In the genomic region with DNA sequence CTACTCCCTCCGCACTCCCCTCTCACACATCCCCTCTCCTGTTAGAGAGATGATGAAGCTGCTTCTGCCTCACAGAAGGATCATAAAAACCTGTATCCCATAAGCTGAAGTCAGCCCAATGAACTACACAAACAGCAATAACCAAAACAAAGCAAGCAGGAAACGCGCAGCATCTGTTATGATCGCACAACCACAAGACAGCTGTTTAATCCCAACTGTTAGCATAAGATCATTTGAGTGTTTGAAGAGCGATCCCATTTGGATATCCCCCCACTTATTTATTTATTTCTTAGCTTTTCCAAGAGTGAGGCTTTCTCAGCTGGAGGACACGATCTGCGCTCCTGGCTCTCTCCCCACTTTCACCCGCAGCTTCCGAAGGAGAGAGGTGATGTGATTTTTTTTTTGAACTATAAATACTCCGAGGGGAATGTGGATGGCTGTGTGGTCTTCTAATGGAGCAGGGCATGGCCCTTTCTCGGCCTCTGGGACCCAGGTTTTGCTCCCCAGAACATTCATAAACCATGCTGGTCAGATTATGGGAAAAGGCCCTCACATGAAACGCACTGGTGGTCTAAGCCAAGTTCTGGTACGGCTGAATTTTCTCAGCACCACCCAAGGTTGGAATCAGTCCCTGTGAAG, we compare ENCODE assay signal across 19 mouse cellular contexts. TPM values are rescaled to one million over a fixed set of nuclear protein-coding genes. Genes with fewer than 3 reads are reported as not detected.
DNase-seq lines count a peak whose midpoint lies in the region; ATAC-seq and TF ChIP-seq lines count a peak whose summit lies in the region.
"Had no signal": no experiment of that assay in that cellular context is flagged by ENCODE, and none has a peak within 500 bp of the region (broad histone marks: within the 10 kb centered on the region; RNA-seq: fewer than 3 reads in every experiment).

No protein-coding gene starts in this region.

- H3K4me3 ChIP-seq in heart, embryonic 15.5 days, result no peak overlapping the region
- H3K4me3 ChIP-seq in stomach, embryonic 14.5 days (ENCODE audit: low read depth, low read length), result no peak overlapping the region
- H3K4me3 ChIP-seq in stomach, postnatal 0 days (ENCODE audit: low read depth, low read length), result no peak overlapping the region
- no peak overlapping the region for H3K4me3 ChIP-seq in lung, embryonic 16.5 days (ENCODE audit: low read length)
- no peak overlapping the region for H3K4me3 ChIP-seq in forebrain, embryonic 14.5 days (ENCODE audit: low read depth, low read length)
- H3K4me3 ChIP-seq: forebrain, embryonic 12.5 days; hindbrain, embryonic 15.5 days; liver, embryonic 15.5 days; midbrain, embryonic 13.5 days had no signal

- no peak for TF ChIP-seq EP300 in stomach, postnatal 0 days (optimal IDR thresholded peaks at IDR 0.05)

- H3K4me1 ChIP-seq in heart, embryonic 15.5 days (replicated peaks), result peaks cover 6% of the 10 kb centered on the region; the same call in 1 of the 2 replicates
- H3K4me1 ChIP-seq in stomach, embryonic 14.5 days (ENCODE audit: control insufficient read depth, insufficient read depth, low read length), result 0 out of 2 replicates have a peak, but pooled peaks cover under 1% of the 10 kb centered on the region
- no peaks in the 10 kb centered on the region for H3K4me1 ChIP-seq in stomach, postnatal 0 days (replicated peaks; ENCODE audit: control insufficient read depth, insufficient read depth)
- H3K4me1 ChIP-seq in lung, embryonic 16.5 days (replicated peaks; ENCODE audit: control insufficient read depth, insufficient read depth, low read length), result peaks cover 10% of the 10 kb centered on the region
- H3K4me1 ChIP-seq in forebrain, embryonic 14.5 days (ENCODE audit: control insufficient read depth, insufficient read depth, low read length), result no peaks in the 10 kb centered on the region
- H3K4me1 ChIP-seq: forebrain, embryonic 12.5 days; hindbrain, embryonic 15.5 days; liver, embryonic 15.5 days; midbrain, embryonic 13.5 days had no signal

- TF ChIP-seq CTCF in stomach, postnatal 0 days (IDR thresholded peaks at IDR 0.05; ENCODE audit: low read depth), result no peak

- H3K36me3 ChIP-seq in heart, embryonic 15.5 days, result no peaks in the 10 kb centered on the region
- no peaks in the 10 kb centered on the region for H3K36me3 ChIP-seq in stomach, embryonic 14.5 days (ENCODE audit: control insufficient read depth, insufficient read depth, low read length)
- H3K36me3 ChIP-seq in stomach, postnatal 0 days (ENCODE audit: control insufficient read depth, insufficient read depth, low read length), result no peaks in the 10 kb centered on the region
- no peaks in the 10 kb centered on the region for H3K36me3 ChIP-seq in lung, embryonic 16.5 days (ENCODE audit: control insufficient read depth, insufficient read depth, low read length)
- no peaks in the 10 kb centered on the region for H3K36me3 ChIP-seq in forebrain, embryonic 14.5 days (ENCODE audit: control insufficient read depth, insufficient read depth, low read length)
- H3K36me3 ChIP-seq: forebrain, embryonic 12.5 days; hindbrain, embryonic 15.5 days; liver, embryonic 15.5 days; midbrain, embryonic 13.5 days had no signal

- WGBS in heart, embryonic 15.5 days, result 64% methylated on average over 13 of the region's 13 CpGs
- 50% methylated on average over 13 of the region's 13 CpGs for WGBS in stomach, embryonic 14.5 days
- 57% methylated on average over 13 of the region's 13 CpGs for WGBS in stomach, postnatal 0 days
- WGBS in lung, embryonic 16.5 days, result 50% methylated on average over 13 of the region's 13 CpGs
- 87% methylated on average over 13 of the region's 13 CpGs for WGBS in forebrain, embryonic 14.5 days

- no peak overlapping the region for H3K9ac ChIP-seq in heart, embryonic 15.5 days
- H3K9ac ChIP-seq in stomach, embryonic 14.5 days (replicated peaks; ENCODE audit: low read depth, low read length), result no peak overlapping the region
- no peak overlapping the region for H3K9ac ChIP-seq in stomach, postnatal 0 days (ENCODE audit: low read length)
- H3K9ac ChIP-seq in lung, embryonic 16.5 days (ENCODE audit: low read length), result no peak overlapping the region
- no peak overlapping the region for H3K9ac ChIP-seq in forebrain, embryonic 14.5 days (ENCODE audit: low read length)
- H3K9ac ChIP-seq: forebrain, embryonic 12.5 days; hindbrain, embryonic 15.5 days; liver, embryonic 15.5 days; midbrain, embryonic 13.5 days had no signal

- peak overlapping the region; percentile 40 for H3K27ac ChIP-seq in heart, embryonic 15.5 days
- H3K27ac ChIP-seq in stomach, embryonic 14.5 days (ENCODE audit: low read length), result peak overlapping the region; percentile 74
- H3K27ac ChIP-seq in stomach, postnatal 0 days (replicated peaks), result no peak overlapping the region
- H3K27ac ChIP-seq in lung, embryonic 16.5 days (ENCODE audit: low read length), result peak overlapping the region; percentile 80
- H3K27ac ChIP-seq in forebrain, embryonic 14.5 days (ENCODE audit: low read depth, low read length), result no peak overlapping the region
- H3K27ac ChIP-seq: forebrain, embryonic 12.5 days; hindbrain, embryonic 15.5 days; liver, embryonic 15.5 days; midbrain, embryonic 13.5 days had no signal

- H3K27me3 ChIP-seq in heart, embryonic 15.5 days, result no peaks in the 10 kb centered on the region
- H3K27me3 ChIP-seq in stomach, embryonic 14.5 days (ENCODE audit: control insufficient read depth, insufficient read depth, low read length), result no peaks in the 10 kb centered on the region
- no peaks in the 10 kb centered on the region for H3K27me3 ChIP-seq in stomach, postnatal 0 days (ENCODE audit: control insufficient read depth, insufficient read depth, low read length)
- H3K27me3 ChIP-seq in lung, embryonic 16.5 days (ENCODE audit: control insufficient read depth, insufficient read depth, low read depth, low read length), result no peaks in the 10 kb centered on the region
- no peaks in the 10 kb centered on the region for H3K27me3 ChIP-seq in forebrain, embryonic 14.5 days (replicated peaks; ENCODE audit: control insufficient read depth, insufficient read depth, low read length)
- H3K27me3 ChIP-seq: CH12.LX; forebrain, embryonic 12.5 days; hindbrain, embryonic 15.5 days; liver, embryonic 15.5 days had no signal

- no peak for ATAC-seq in heart, embryonic 15.5 days (replicated peaks; ENCODE audit: insufficient number of reproducible peaks, insufficient read depth, low FRiP score, low read depth)
- ATAC-seq in stomach, embryonic 14.5 days (ENCODE audit: insufficient number of reproducible peaks, insufficient read depth, low FRiP score, low read depth), result peak; percentile 46; the same call in 1 of the 2 replicates
- ATAC-seq in stomach, postnatal 0 days (ENCODE audit: low FRiP score, low TSS enrichment), result no peak; the same call in 1 of the 2 replicates
- ATAC-seq in lung, embryonic 16.5 days (ENCODE audit: low read depth), result peak; percentile 92
- ATAC-seq in forebrain, embryonic 14.5 days, result no peak
- ATAC-seq: midbrain, embryonic 13.5 days had no signal

- no peak for DNase-seq in heart, postnatal 10 days
- no peak for DNase-seq in stomach, postnatal 0 days (ENCODE audit: low spot score)
- no peak for DNase-seq in ovary, postnatal 14 days (ENCODE audit: low spot score)
- DNase-seq in forebrain, embryonic 14.5 days (ENCODE audit: low spot score), result no peak
- DNase-seq: cerebellum, postnatal 14 days; layer of hippocampus, adult 9-11 months; left cerebral cortex, postnatal 4 days; right cerebral cortex, postnatal 4 days had no signal

- intact Hi-C loops in heart, postnatal 10 days (cut with DNase I), result no loop called here

- H3K9me3 ChIP-seq in heart, embryonic 15.5 days (replicated peaks), result no peaks in the 10 kb centered on the region
- no peaks in the 10 kb centered on the region for H3K9me3 ChIP-seq in stomach, embryonic 14.5 days (ENCODE audit: control insufficient read depth, low read depth, low read length)
- no peaks in the 10 kb centered on the region for H3K9me3 ChIP-seq in stomach, postnatal 0 days (ENCODE audit: control insufficient read depth, low read length)
- no peaks in the 10 kb centered on the region for H3K9me3 ChIP-seq in lung, embryonic 16.5 days (ENCODE audit: control insufficient read depth, low read length)
- H3K9me3 ChIP-seq in forebrain, embryonic 14.5 days (replicated peaks; ENCODE audit: control insufficient read depth, low read length), result no peaks in the 10 kb centered on the region
- H3K9me3 ChIP-seq: forebrain, embryonic 12.5 days; hindbrain, embryonic 15.5 days; liver, embryonic 15.5 days; midbrain, embryonic 13.5 days had no signal

- no peak overlapping the region for H3K4me2 ChIP-seq in heart, embryonic 15.5 days
- H3K4me2 ChIP-seq in stomach, embryonic 14.5 days (replicated peaks; ENCODE audit: low read depth, low read length), result no peak overlapping the region
- no peak overlapping the region for H3K4me2 ChIP-seq in stomach, postnatal 0 days (replicated peaks; ENCODE audit: low read depth)
- no peak overlapping the region for H3K4me2 ChIP-seq in lung, embryonic 16.5 days (ENCODE audit: low read depth, low read length)
- no peak overlapping the region for H3K4me2 ChIP-seq in forebrain, embryonic 14.5 days (ENCODE audit: low read length)
- H3K4me2 ChIP-seq: forebrain, embryonic 12.5 days; hindbrain, embryonic 15.5 days; liver, embryonic 15.5 days; midbrain, embryonic 13.5 days had no signal

RNA-seq across cellular contexts. Expression of a gene that starts 17.4 kb away (rescaled TPM):
- polyA plus RNA-seq in heart, embryonic 15.5 days (2015; fragmentation: Nextera tagmentation; extraction: Ambion mirVana), result not detected in 2 replicates
- not detected for total RNA-seq in heart, postnatal 10 days (2021)
- polyA plus RNA-seq in stomach, embryonic 14.5 days (2014; fragmentation: Nextera tagmentation; extraction: Ambion mirVana), result not detected in 2 replicates
- 0.07 TPM in 1 of 2 replicates, not detected in the other for polyA plus RNA-seq in stomach, postnatal 0 days (2015; fragmentation: Nextera tagmentation; extraction: Ambion mirVana)
- 0.05 TPM in 1 of 2 replicates, not detected in the other for polyA plus RNA-seq in lung, embryonic 16.5 days (2015; fragmentation: Nextera tagmentation; extraction: Ambion mirVana)
- not detected in 2 replicates for polyA plus RNA-seq in forebrain, embryonic 14.5 days (2014; fragmentation: Nextera tagmentation; extraction: Ambion mirVana)
- total RNA-seq: CH12.LX; granulocyte monocyte progenitor cell, adult 5-6 weeks; left cerebral cortex, postnatal 4 days had no signal
- polyA plus RNA-seq: embryonic facial prominence, embryonic 11.5 days; forebrain, embryonic 12.5 days; hindbrain, embryonic 15.5 days; liver, embryonic 15.5 days; midbrain, embryonic 13.5 days; urinary bladder, adult 2 months had no signal

Comparison
In these comparisons a context has a peak if more than half of its experiments do, and no peak if none do; other contexts are left out.
1. ATAC-seq: peak in stomach, embryonic 14.5 days (single experiment) and lung, embryonic 16.5 days (single experiment); none in heart, embryonic 15.5 days (single experiment), stomach, postnatal 0 days (single experiment) and forebrain, embryonic 14.5 days (single experiment).
2. H3K27ac ChIP-seq: peak in heart, embryonic 15.5 days (single experiment), stomach, embryonic 14.5 days (single experiment) and lung, embryonic 16.5 days (single experiment); none in stomach, postnatal 0 days (single experiment) and forebrain, embryonic 14.5 days (single experiment).